Mouse (Mus musculus): ENCODE data around the gene Cdk14.

- TF ChIP-seq POLR2A (IDR thresholded peaks at IDR 0.05; ENCODE audit: low read depth, low read length) (no peak), CTCF (conservative IDR thresholded peaks at IDR 0.05; ENCODE audit: insufficient read depth, insufficient read length, low read depth, low read length) (no peak)
Measured at GRCm38 (mm10) chr5:5206012-5206411, 214.1 kb downstream of the Cdk14 start.

Data from kidney, adult 2 months (tissue).